Mouse (Mus musculus) ES-E14 (cell line): Measurements from ENCODE around the gene Draxin.

Source experiments
- CHD2 ChIP-seq: IDR thresholded peaks from 2 replicates; pipeline ENCODE4 v1.6.1; 2014; ENCODE audit warnings: mild to moderate bottlenecking, low read depth, low read length, inconsistent platforms
- HCFC1 ChIP-seq: IDR thresholded peaks from 2 replicates; pipeline ENCODE4 v1.6.1; 2012; ENCODE audit warnings: low read length, inconsistent platforms, borderline replicate concordance; ENCODE audit not compliant: insufficient read depth
- MAFK ChIP-seq: IDR thresholded peaks from 2 replicates; pipeline ENCODE4 v1.6.1; 2014; ENCODE audit warnings: mild to moderate bottlenecking, low read depth, low read length, inconsistent platforms; ENCODE audit not compliant: insufficient read depth
- ZNF384 ChIP-seq: IDR thresholded peaks from 2 replicates; pipeline ENCODE4 v1.6.1; 2012; ENCODE audit warnings: low read depth, low read length, inconsistent platforms

- no peak for TF ChIP-seq HCFC1
- TF ChIP-seq CHD2 = no peak
- no peak for TF ChIP-seq ZNF384
- TF ChIP-seq MAFK = no peak
These were observed 9.9 kb downstream of the Draxin start for GRCm38 (mm10) chr4:148120555-148120954.
